Mouse (Mus musculus): ENCODE measurements around the gene Pik3r6. TPM values are rescaled to one million over a fixed set of nuclear protein-coding genes. Genes with fewer than 3 reads are reported as not detected.
A peak's percentile ranks its signal among the peaks of the same experiment; 100 is the strongest.

Gene Pik3r6
- polyA plus RNA-seq, 1 experiment from 2014 or later: 2.1 TPM

DNA sequence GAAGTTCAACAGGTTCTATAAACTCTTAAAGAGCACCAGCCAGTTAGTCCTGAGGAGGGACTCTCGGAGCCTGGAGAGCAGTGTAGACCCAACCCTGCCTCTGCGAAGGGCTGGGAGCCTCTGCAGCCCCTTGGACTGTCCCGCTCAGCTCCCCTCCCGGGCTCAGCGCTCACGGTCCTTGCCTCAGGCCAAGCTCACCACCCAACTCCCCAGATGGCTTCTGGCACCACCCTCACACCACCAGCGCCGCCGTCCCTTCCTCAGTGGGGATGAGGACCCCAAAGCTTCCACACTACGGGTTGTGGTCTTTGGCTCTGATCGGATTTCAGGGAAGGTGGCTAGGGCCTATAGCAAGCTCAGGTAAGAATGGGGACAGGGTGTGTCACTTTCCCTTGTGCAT is 10.2 kb upstream of the Pik3r6 start:
- no peak overlapping the region for H3K9ac ChIP-seq
- no peaks in the 10 kb centered on the region for H3K4me1 ChIP-seq (replicated peaks)
- ATAC-seq: no peak
- no peak overlapping the region for H3K4me3 ChIP-seq (replicated peaks)
- H3K36me3 ChIP-seq: no peaks in the 10 kb centered on the region
- H3K27me3 ChIP-seq (replicated peaks): no peaks in the 10 kb centered on the region
- no peak overlapping the region for H3K27ac ChIP-seq
- WGBS: 89% methylated on average over 11 of the region's 11 CpGs
- no peak overlapping the region for H3K4me2 ChIP-seq (replicated peaks)
- no peaks in the 10 kb centered on the region for H3K9me3 ChIP-seq

DNA sequence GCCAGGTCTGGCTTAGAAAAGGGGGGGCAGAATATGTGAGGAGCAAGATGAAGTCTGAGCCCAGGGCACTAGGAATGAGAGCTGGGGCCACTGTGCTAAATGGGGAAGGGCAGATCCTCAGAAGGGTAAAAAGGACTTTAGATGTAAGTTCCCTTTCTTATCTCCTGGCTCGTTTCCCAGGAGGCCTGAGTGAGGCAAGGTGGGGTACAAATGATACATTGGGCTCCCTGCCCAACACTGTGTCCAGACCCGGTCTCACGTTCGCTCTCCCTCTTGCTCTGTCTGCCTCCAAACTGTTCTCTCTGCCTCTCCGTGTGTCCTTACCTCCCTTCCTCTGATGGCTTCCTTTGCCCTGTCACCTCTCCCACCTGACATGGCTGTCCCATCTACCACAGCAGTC is 9.1 kb upstream of the Pik3r6 start:
- Histone ChIP-seq H3K9me3 (no peaks in the 10 kb centered on the region), H3K36me3 (no peaks in the 10 kb centered on the region), H3K4me1 (replicated peaks) (no peaks in the 10 kb centered on the region), H3K9ac (no peak overlapping the region), H3K4me2 (replicated peaks) (no peak overlapping the region), H3K27ac (no peak overlapping the region), H3K4me3 (replicated peaks) (no peak overlapping the region), H3K27me3 (replicated peaks) (no peaks in the 10 kb centered on the region)
- no peak for ATAC-seq
- 62% methylated on average over 5 of the region's 5 CpGs for WGBS

- no peaks in the 10 kb centered on the region for H3K27me3 ChIP-seq (replicated peaks)
- H3K9me3 ChIP-seq: no peaks in the 10 kb centered on the region
- H3K4me2 ChIP-seq (replicated peaks): no peak overlapping the region
- H3K27ac ChIP-seq: no peak overlapping the region
- 58% methylated on average over 6 of the region's 6 CpGs for WGBS
- no peak overlapping the region for H3K4me3 ChIP-seq (replicated peaks)
- no peaks in the 10 kb centered on the region for H3K36me3 ChIP-seq
- no peak for ATAC-seq
- 0 out of 2 replicates have a peak, but pooled peaks cover 5% of the 10 kb centered on the region for H3K4me1 ChIP-seq (replicated peaks)
- no peak overlapping the region for H3K9ac ChIP-seq
These were observed 5.7 kb upstream of the Pik3r6 start for GRCm38 (mm10) chr11:68497081-68497480.

DNA sequence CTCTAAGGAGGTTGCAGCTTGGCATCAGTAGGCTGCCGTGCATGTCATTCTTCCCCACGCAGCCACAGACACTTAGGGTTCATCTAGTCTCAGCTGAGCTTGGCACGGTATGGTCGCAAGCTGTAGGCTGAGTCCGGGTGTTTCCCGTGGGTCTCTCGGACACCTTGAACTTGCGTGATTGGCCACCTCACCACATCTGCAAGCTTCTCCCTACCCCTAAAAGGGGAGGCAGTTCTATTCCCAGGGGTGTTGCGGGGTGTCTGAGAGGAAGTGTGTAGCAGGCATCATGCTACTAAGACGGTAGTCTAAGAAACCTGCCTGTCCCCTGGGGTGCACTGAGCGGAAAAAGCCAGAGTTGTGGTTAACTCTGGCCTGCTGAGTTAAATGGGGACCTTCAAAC is 4.3 kb upstream of the Pik3r6 start:
- Histone ChIP-seq H3K9ac (no peak overlapping the region), H3K27me3 (replicated peaks) (no peaks in the 10 kb centered on the region), H3K36me3 (no peaks in the 10 kb centered on the region), H3K27ac (no peak overlapping the region), H3K9me3 (no peaks in the 10 kb centered on the region), H3K4me1 (replicated peaks) (0 out of 2 replicates have a peak, but pooled peaks cover 5% of the 10 kb centered on the region), H3K4me2 (replicated peaks) (no peak overlapping the region), H3K4me3 (replicated peaks) (no peak overlapping the region)
- WGBS: 90% methylated on average over 11 of the region's 11 CpGs
- no peak for ATAC-seq

GRCm38 (mm10) chr11:68498999-68499699 is 3.7 kb upstream of the Pik3r6 start:
- Histone ChIP-seq H3K27me3 (replicated peaks) (no peaks in the 10 kb centered on the region), H3K36me3 (no peaks in the 10 kb centered on the region), H3K9ac (no peak overlapping the region), H3K4me2 (replicated peaks) (no peak overlapping the region), H3K27ac (no peak overlapping the region), H3K9me3 (no peaks in the 10 kb centered on the region), H3K4me1 (replicated peaks) (0 out of 2 replicates have a peak, but pooled peaks cover 5% of the 10 kb centered on the region), H3K4me3 (replicated peaks) (no peak overlapping the region)
- 63% methylated on average over 7 of the region's 8 CpGs for WGBS
- ATAC-seq: no peak

DNA sequence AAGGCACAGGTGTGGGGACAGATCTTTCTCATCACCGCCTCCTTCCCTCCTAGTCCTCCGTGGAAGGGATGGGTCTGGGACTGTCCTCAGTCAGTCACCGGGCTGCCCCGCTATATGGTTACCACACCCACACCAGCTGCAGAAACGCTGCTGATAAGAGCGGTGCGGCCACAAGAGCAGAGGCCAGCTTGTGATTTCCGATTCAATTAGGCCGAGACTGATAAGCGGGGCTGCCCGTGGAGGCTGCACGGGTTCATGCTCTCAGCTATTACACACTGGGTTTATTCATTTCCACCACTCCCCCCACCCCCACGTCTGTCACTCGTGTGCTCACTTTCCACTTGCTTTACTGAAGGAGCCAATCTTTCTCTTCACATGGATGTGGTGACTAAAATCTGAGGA is 1.9 kb upstream of the Pik3r6 start:
- ATAC-seq: peak; percentile 82

GRCm38 (mm10) chr11:68502408-68502807 is 411 bp upstream of the Pik3r6 start:
- Histone ChIP-seq H3K36me3 (no peaks in the 10 kb centered on the region), H3K4me2 (replicated peaks) (no peak overlapping the region), H3K4me1 (replicated peaks) (0 out of 2 replicates have a peak, but pooled peaks cover 5% of the 10 kb centered on the region), H3K9me3 (no peaks in the 10 kb centered on the region), H3K27me3 (replicated peaks) (no peaks in the 10 kb centered on the region; the same call in 1 of the 2 replicates), H3K9ac (no peak overlapping the region), H3K4me3 (replicated peaks) (no peak overlapping the region), H3K27ac (no peak overlapping the region)
- ATAC-seq: no peak
- WGBS: 66% methylated on average over 2 of the region's 2 CpGs

More for the DNA sequence above, 1.9 kb upstream of the Pik3r6 start:
- H3K9ac ChIP-seq: no peak overlapping the region
- no peak overlapping the region for H3K4me3 ChIP-seq (replicated peaks)
- peak overlapping the region; percentile 30; the same call in 1 of the 2 replicates for H3K4me2 ChIP-seq (replicated peaks)
- no peaks in the 10 kb centered on the region for H3K36me3 ChIP-seq
- H3K9me3 ChIP-seq: no peaks in the 10 kb centered on the region
- H3K27ac ChIP-seq: no peak overlapping the region
- 49% methylated on average over 14 of the region's 14 CpGs for WGBS
- H3K4me1 ChIP-seq (replicated peaks): 0 out of 2 replicates have a peak, but pooled peaks cover 5% of the 10 kb centered on the region
- H3K27me3 ChIP-seq (replicated peaks): no peaks in the 10 kb centered on the region; the same call in 1 of the 2 replicates

DNA sequence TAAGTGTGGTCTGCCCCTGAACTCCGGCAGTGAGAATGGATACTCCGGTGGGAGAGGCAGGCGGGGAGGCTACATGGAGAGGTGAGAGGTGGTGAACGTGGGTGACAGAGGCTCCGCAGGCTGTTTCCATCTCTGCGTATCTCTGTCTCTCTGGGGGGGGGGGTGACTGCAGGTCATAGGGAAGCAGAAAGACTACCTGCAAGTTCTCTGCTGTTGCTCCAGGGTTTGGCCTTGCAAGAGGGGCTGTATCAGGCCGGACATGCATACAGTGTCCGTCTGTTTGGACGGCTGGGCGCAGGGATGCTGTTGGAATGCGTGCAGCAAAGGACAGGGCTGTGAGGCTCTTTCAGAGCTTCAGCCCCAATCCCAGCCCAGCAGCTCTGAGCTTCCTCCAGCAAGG is 2.1 kb downstream of the Pik3r6 start:
- H3K27ac ChIP-seq: no peak overlapping the region
- H3K4me3 ChIP-seq (replicated peaks): no peak overlapping the region
- H3K4me1 ChIP-seq (replicated peaks): 0 out of 2 replicates have a peak, but pooled peaks cover 5% of the 10 kb centered on the region
- ATAC-seq: no peak
- no peaks in the 10 kb centered on the region for H3K36me3 ChIP-seq
- H3K9me3 ChIP-seq: no peaks in the 10 kb centered on the region
- 85% methylated on average over 11 of the region's 11 CpGs for WGBS
- no peak overlapping the region for H3K4me2 ChIP-seq (replicated peaks)
- H3K27me3 ChIP-seq (replicated peaks): no peaks in the 10 kb centered on the region; the same call in 1 of the 2 replicates
- no peak overlapping the region for H3K9ac ChIP-seq

DNA sequence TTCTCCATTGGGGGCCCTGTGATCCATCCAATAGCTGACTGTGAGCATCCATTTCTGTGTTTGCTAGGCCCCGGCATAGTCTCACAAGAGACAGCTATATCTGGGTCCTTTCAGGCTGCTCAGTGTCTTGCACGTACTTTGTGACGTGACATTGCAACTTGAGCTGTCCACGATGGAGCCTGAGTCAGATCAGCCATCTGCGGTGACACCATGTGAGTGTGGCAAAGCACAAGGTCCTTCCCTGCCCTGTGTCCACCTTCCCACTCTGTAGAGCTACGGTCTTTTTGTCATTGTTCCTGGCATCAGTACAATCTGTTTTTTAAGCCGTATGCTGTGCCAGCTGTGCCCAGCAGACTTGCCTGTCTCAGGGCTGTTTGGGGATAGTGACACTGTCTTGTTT is 4.4 kb downstream of the Pik3r6 start:
- H3K27me3 ChIP-seq (replicated peaks): no peaks in the 10 kb centered on the region; the same call in 1 of the 2 replicates
- WGBS: 89% methylated on average over 7 of the region's 7 CpGs
- no peaks in the 10 kb centered on the region for H3K4me1 ChIP-seq (replicated peaks)
- no peak overlapping the region for H3K4me3 ChIP-seq (replicated peaks)
- H3K36me3 ChIP-seq: no peaks in the 10 kb centered on the region
- no peak overlapping the region for H3K27ac ChIP-seq
- H3K9me3 ChIP-seq: no peaks in the 10 kb centered on the region
- H3K9ac ChIP-seq: no peak overlapping the region
- no peak for ATAC-seq
- H3K4me2 ChIP-seq (replicated peaks): no peak overlapping the region

DNA sequence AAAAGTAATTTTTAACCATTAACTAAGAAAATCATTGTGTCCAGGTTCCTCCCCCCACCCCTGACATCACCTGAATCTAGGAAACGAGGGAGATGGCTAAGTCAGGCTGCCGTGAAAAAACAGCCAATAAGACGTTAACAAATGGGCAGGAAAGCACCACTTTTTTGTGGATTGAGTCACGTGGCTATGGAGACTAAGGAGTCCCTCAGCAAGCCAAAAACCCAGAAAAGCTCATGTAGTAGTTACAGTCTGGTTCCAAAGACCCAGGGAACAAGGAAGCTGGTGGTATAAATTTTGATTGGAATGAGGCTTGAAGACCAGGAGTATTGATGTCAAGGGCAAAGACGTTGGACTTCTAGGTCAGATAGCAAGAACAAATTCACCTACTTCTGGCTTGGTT is 5.8 kb downstream of the Pik3r6 start:
- H3K4me1 ChIP-seq (replicated peaks): no peaks in the 10 kb centered on the region
- H3K9ac ChIP-seq: no peak overlapping the region
- no peak overlapping the region for H3K27ac ChIP-seq
- ATAC-seq: no peak
- no peaks in the 10 kb centered on the region; the same call in 1 of the 2 replicates for H3K27me3 ChIP-seq (replicated peaks)
- no peak overlapping the region for H3K4me3 ChIP-seq (replicated peaks)
- no peaks in the 10 kb centered on the region for H3K9me3 ChIP-seq
- no peak overlapping the region for H3K4me2 ChIP-seq (replicated peaks)
- no peaks in the 10 kb centered on the region for H3K36me3 ChIP-seq
- 64% methylated on average over 5 of the region's 5 CpGs for WGBS

DNA sequence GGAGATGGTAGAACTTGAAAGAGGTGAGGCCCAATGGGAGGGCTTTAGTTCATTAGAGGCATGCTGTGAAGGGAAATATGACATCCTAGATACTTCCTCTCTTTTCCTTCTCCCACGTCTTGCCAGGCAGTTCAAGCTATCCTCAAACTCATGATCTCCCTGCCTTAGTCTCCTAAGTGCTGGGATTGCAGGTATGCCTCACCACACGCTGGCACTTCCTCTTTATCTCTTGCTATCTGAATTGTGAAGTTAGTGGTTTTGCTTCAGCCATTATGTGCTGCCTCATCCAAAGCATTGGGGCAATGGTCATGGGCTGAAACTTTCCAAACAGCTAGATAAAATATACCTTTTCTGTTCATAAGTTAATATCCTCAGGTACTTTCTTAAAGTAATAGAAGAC is 6.4 kb downstream of the Pik3r6 start:
- H3K4me2 ChIP-seq (replicated peaks): no peak overlapping the region
- H3K4me3 ChIP-seq (replicated peaks): no peak overlapping the region
- no peak overlapping the region for H3K27ac ChIP-seq
- ATAC-seq: no peak
- H3K4me1 ChIP-seq (replicated peaks): no peaks in the 10 kb centered on the region
- WGBS: 55% methylated on average over 2 of the region's 2 CpGs
- H3K27me3 ChIP-seq (replicated peaks): no peaks in the 10 kb centered on the region; the same call in 1 of the 2 replicates
- H3K9ac ChIP-seq: no peak overlapping the region
- H3K36me3 ChIP-seq: no peaks in the 10 kb centered on the region
- H3K9me3 ChIP-seq: no peaks in the 10 kb centered on the region

DNA sequence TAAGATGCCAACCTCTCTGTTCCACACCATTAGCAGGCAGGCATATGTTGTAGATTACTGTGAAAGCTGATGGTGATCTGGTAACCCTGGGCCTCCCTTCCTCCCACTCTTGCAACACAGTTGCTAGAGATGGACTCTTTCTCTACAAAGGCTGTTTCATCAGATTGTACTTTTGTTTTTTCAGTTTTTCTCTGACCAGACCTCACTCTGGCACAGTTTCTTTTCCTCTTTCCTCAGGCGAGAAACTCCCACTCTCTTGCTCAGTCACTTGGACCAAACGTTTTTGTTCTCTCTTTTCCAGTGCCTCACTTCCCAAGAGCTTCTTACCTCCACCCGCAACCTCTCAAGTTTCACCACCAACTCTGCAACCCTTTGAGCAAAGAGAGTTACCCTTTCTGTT is 11.2 kb downstream of the Pik3r6 start:
- no peak overlapping the region for H3K4me3 ChIP-seq (replicated peaks)
- no peak overlapping the region for H3K4me2 ChIP-seq (replicated peaks)
- 48% methylated on average over 3 of the region's 3 CpGs for WGBS
- H3K4me1 ChIP-seq (replicated peaks): no peaks in the 10 kb centered on the region
- no peak for ATAC-seq
- no peaks in the 10 kb centered on the region for H3K36me3 ChIP-seq
- H3K9ac ChIP-seq: no peak overlapping the region
- no peaks in the 10 kb centered on the region for H3K27me3 ChIP-seq (replicated peaks)
- H3K9me3 ChIP-seq: no peaks in the 10 kb centered on the region
- no peak overlapping the region for H3K27ac ChIP-seq

- H3K4me1 ChIP-seq (replicated peaks): no peaks in the 10 kb centered on the region
- H3K36me3 ChIP-seq: no peaks in the 10 kb centered on the region
- ATAC-seq: no peak
- no peaks in the 10 kb centered on the region for H3K9me3 ChIP-seq
- no peak overlapping the region for H3K9ac ChIP-seq
- no peak overlapping the region for H3K27ac ChIP-seq
- no peak overlapping the region for H3K4me2 ChIP-seq (replicated peaks)
- 85% methylated on average over 4 of the region's 4 CpGs for WGBS
- no peaks in the 10 kb centered on the region for H3K27me3 ChIP-seq (replicated peaks)
- no peak overlapping the region for H3K4me3 ChIP-seq (replicated peaks)
These were observed 16.5 kb downstream of the Pik3r6 start for GRCm38 (mm10) chr11:68519362-68519761.

Measured in intestine, embryonic 15.5 days (tissue).